Mouse (Mus musculus): ENCODE data around the gene Gipc2. TPM values are rescaled to one million over a fixed set of nuclear protein-coding genes. Genes with fewer than 3 reads are reported as not detected.

The Gipc2 gene
- total RNA-seq, 2 experiments from 2014 or later: 0.55 TPM; not detected in 1

DNA sequence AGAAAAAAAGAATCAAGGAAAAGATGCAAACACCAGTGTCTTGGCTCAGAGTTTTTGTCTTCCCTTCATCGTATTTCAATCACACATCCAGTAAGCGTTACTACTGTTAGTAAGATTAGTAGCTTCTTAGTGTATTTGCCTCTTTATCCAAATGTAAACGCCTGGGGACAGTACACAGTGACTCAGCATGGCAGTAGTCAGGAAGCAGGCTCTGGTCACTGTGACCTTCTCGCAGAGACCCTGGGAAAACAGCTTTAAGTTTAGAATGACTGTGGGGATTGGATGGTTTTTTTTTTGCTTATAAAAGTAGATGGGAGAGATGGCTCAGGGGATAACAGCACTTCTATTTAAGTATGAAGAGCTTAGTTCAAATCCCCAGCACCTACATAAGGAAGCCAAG is 46.0 kb downstream of the Gipc2 start:
- no peak for DNase-seq (ENCODE audit: low spot score)

DNA sequence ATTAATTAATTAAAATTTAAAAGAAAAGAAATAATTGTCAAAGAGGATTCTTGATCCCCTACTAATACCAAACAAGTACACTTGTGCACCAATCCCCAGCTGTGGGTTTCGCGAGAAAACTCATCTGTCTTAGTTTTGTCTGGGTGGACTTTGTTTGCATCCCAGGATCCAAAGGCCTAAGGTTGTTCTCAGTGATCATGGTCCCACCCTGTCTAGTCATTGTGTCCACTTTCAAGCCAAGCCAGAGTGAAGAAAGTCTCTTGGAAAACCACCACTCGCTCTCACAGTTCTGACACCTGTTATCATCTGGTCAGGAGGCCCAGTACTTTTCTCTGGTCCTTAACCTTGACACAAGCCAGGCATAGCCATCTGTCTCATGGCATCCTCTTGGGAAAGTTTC is 48.1 kb downstream of the Gipc2 start:
- no peak for DNase-seq (ENCODE audit: low spot score)

DNA sequence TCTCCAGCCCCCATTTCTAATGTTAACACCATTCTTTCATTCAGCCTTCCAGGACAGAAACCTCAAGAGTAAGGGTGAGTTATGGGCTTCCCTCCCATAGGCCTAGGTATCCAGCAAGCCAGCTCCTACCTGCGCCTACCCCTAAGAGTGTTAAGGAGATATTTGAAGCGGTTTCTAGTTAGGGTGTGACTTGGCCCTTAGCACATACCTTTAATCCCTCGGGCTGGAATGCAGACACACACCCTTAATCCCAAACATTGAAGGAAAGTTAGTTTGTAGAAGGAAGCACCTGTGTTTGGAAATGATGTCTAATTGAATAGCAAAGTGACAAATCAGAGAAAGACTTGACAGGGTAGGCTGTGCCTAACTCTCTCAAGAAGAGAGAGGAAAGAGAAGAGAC is 49.9 kb downstream of the Gipc2 start:
- DNase-seq (ENCODE audit: low spot score): no peak

DNA sequence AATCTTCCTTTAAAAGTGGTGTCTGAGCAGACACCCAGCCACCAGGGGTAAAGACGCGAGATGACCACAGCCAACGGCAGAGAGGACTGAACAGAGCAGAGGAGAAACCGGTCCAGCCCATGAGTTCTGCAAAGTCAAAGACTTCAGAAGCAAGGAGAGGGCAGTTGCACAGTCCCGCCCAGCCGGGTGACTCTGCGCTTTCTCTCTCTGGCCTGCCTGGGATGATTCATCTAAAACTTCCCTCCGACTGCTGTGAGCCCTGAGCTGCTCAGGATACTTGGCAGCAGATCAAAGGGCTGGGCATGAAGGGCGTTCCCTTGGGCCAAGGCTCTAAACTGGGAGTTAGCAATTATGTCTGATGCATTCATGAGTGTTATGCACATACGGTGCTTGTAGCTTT is 51.2 kb downstream of the Gipc2 start:
- DNase-seq (ENCODE audit: low spot score): peak; percentile 88

DNA sequence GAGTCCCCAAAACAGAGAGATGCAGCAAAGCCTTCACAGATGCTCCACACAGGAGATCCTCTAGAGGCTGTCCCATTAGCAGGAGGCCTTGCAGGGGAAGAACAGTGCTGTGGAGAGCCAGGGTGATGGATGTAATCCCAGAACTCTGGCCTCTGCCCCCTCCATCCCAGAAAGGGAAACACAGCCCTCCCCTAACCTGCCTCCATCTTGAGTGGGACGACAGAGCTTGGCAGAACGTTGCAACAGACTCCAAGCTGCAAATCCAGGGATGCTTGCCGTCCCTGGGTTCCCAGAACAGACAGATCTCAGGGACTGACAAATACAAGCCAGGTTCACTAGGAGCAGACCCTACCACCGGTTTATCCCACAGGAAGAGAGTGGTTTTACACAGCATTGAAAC is 51.8 kb downstream of the Gipc2 start:
- DNase-seq (ENCODE audit: low spot score): no peak

DNA sequence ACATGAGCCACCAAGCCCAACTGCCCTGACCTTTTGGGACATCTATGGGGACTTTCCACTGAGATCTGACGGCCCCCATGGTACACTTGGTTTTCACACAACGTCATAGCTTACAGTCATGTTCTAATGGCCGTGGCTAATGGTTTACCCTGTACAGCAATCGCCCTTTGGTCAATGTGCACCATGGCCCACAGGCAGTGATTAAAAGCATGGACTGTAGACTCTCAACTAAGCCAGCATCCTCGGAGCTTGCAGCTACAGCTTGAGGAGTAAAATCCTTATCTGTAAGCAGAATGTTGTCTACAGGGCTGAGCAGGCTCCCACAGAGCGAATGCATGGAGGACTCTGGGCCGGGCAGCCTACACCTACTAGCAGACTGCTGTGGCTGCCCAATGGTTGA is 52.5 kb downstream of the Gipc2 start:
- DNase-seq (ENCODE audit: low spot score): no peak

DNA sequence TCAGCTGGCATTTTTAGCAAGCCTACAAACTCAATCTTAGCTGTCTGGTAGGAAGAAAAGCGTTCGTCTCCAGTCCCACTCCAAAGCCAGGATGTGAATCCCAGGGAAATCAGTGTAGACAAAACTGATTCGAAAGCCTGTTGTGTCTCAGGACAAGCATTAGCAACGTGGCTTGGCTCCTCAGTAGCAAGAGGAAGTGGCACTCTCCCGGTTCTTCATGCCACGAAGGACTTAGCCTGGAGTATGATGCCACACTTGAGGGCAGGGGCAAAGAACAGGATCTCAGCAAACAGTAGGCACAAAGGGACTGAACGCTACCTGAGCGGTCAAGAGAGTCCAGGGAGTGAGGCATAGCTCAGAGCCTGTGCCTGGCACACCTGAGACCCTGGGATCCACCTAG is 53.4 kb downstream of the Gipc2 start:
- no peak for DNase-seq (ENCODE audit: low spot score)

DNA sequence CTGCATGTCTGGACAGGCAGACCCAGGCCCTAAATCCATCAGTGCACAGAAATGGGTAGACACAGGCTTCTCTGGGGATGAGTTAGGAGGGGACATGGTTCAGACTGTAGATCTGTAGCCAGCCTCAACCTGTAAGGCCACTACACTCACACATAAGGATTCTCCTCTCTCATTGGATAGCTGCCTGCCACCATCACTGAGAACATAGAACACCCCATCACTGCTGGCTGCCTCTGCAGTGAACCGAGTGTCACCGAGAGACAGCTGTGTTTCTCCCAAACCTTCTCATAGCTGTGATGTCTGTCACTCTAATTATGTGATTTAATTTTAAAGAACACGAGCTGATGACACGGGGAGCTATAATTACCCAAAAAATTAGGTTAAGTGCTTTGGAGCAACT is 54.5 kb downstream of the Gipc2 start:
- DNase-seq (ENCODE audit: low spot score): no peak

DNA sequence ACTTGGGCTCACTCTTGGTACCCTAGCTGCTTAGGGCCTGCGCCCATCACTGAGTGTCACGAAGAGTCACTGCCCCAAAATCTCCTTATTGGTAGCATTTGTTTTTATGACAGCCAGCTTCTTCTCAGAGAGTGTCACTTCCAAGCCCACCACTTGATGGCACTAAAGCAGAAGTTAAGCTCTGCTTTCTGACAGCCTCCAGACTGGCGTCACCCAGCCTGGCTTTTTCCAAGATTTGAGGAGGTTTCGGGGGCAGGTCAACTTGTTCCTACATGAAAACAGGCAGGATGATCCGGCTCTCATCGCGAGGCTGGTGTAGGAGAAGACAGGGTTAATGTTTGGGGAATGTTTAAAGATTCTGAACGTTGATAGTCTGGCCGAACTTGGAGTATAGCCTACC is 54.9 kb downstream of the Gipc2 start:
- DNase-seq (ENCODE audit: low spot score): peak; percentile 89

DNA sequence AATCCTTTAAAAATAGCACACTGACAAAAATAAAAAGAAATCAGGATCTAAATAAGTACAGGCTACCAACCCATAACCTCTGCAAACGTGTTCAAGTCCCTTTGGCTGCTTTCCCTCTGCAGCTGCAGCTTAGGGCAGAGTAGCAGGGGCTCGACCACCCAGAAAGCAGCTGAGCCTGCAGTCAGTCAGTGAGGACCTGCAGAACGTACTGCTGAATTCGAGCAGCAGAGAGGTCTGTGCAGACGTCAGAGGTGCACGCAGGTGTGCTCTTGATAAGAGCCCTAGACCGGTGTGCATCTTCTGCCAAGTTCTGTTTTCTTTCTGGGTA is 56.8 kb downstream of the Gipc2 start:
- DNase-seq (ENCODE audit: low spot score): no peak

DNA sequence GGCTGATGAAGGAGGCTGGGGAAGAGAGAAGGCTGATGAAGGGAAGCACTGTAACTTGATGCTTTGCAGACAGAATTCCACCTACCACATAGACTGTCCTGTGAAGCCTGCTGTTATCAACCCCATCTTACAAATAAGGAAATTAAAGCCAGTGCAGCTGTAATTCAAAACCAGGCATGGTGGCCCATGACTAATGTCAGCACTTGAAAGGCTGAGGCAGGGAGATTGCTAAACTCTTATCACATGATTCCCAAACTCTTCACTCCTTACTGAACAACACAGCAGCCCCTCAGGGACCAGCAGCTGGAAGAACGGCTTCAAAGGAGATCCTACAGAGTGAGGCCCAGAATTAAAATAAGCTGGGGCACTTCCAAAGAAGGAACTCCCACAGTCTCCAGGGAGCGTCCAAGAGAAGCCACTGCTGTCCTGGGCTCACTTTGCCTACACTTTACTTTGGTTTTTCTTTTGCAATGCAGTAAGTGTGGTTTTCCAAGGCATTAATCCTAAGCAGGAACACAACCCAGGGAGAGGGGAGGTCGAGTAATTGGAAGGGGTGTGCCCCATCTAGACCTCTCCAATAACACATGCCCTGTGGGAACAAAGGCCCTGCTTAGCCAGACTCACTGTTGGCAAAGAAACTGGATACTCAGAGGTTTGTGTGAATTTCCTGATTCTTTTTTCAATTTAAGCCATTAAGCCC is 57.3 kb downstream of the Gipc2 start:
- no peak for DNase-seq (ENCODE audit: low spot score)

DNA sequence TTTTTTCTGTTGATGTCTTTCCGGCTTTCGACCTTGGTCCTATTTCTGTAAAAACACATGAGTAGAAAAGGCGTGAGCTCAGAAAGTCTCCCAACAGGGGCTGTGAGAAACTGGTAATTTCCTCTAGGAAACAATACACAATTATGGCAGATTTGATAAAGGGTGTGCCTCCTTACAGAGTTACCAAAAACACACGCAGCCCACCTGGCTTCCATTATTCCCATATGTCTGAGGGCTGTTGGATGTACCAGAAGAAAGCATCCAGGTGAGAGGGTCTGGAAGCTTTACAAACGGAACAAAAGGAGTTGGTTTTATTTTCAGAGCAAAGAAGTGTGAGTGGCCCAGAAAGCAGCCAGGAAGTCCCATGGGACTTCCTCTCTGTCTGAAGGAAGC is 58.0 kb downstream of the Gipc2 start:
- no peak for DNase-seq (ENCODE audit: low spot score)

DNA sequence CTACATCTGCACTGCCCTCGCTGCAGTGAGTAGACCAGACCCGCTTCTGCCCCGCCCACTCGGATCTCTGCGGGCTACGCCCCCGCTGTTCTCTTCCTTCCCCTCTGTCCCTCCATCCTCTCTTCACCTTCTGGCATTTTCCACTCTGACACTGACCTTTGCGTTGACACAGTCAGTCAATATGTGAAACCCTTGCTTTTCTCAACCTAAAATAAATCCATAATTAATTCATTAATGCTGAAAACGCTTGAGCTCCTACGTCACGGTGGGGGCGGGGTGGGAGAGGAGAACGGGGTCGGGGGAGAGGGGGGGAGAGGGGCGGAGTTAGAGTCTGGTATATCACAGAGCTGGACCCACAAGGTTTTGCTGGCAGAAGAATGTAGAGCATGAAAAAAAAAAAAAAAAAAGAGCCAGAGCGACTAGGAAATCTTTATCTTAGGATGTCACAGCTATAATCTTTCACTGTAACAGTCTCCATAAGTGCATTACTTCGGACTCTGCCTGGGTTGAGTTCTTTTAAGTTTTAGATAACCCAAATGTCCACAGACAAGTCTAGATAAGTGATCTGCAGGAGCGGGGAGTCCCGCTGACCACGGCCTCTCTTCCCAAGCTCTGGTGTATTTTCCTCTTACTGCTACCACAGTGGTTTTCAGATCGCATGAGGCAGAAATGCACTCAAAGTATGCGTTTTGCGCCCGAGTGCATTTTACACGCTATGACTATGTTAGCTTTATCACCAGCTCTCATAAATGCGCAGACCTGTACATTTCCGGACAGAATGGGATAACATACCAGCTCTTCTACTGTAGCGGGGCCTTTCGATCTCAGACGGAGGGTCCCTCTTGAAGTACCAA is 58.7 kb downstream of the Gipc2 start:
- DNase-seq (ENCODE audit: low spot score): no peak

DNA sequence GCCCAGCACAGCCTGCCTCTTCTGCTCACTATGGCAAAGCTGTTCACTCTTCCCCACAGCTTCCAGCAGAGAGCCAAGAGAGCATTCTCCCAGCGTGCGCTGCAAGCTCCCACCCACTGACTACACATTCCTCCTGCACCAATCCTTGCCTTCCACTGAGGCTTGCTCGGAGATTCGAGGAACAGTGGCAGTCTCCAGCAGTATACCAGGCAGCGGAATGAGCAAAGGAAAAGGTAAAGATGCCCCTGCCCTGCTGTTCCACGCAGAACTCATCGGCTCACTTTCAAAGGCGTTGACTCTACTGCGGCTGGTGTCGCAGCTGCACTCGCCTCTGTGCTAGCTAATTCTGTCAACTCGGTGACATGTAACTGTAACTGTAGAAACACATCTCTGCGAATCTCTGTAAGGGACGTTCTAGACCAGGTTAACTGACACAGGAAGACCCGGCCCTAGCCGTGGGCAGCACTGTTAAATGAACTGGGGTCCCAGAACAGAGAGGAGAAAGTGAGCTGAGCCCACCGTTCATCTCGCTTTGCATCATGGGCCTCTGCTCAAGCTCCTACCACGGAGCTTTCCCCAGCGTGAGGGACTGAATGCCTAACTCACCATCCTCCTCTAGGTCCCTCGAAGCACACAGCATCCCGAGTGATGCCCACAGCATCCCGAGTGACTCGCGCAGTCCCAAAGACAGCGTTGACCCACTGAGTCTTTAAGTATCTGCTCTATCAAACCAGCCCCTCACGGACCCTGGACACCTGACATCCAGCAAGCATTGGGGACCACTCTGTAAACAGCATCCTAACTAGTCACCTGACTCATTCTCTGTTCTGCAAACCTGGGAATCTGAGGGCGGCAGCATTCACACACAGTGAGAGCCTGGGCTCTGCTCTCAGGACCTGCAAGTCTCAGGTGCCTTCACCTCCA is 59.5 kb downstream of the Gipc2 start:
- DNase-seq (ENCODE audit: low spot score): no peak

DNA sequence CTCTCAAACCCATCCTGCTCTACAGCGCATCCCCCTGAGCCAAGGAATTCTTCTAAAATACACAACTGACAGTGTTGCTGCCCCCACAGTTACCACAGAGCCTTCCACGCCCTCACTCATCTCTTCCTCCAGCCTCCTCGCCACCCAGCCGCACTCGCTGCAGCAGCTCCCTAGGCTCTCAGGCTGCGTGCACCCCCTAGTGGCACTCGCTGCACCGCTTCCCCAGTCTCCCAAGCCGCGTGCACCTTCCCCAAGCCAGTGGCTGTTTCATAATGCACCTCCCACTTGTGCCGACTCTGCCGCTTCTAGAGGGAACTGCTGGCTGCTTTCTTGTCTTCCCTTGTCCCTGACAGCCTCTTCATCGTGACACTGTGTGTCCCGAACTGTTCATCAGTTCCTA is 60.7 kb downstream of the Gipc2 start:
- DNase-seq (ENCODE audit: low spot score): peak; percentile 62

DNA sequence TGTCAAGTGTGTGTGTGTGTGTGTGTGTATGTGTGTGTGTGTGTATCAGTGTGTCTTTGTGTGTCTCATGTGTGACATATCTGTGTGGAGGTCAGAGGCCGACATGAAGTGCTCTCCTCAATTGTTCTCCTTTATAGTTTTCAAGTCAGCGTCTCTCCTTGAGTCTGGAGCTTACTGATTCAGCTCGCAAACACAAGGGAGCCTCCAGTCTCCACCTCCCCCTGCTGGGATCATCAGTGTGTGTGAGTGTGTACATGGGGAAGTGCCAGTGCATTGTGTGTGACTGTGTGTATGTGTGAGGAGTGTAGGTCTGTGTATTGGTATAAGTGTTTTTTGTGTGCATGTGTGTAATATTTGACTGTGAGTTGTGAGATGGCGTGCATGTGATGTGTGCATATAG is 62.6 kb downstream of the Gipc2 start:
- DNase-seq (ENCODE audit: low spot score): no peak

DNA sequence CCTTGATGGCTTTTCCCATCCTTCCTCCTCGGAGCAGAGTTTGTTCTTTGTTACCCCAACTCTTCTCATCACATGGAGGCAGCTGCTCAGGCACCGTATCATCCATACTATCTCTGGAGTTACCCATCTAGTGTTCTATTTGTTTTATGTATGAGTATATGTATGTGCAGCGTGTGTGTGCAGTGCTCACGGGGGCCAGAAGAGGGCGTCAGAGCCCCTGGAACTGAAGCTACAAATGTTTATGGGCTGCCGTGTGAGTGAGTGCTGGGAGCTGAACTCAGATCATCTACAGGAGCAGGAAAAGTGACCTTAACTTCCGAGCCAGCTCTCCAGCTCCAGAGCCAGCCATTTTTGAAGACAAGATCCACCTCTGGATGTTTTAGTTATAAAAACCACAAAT is 64.6 kb downstream of the Gipc2 start:
- DNase-seq (ENCODE audit: low spot score): no peak

DNA sequence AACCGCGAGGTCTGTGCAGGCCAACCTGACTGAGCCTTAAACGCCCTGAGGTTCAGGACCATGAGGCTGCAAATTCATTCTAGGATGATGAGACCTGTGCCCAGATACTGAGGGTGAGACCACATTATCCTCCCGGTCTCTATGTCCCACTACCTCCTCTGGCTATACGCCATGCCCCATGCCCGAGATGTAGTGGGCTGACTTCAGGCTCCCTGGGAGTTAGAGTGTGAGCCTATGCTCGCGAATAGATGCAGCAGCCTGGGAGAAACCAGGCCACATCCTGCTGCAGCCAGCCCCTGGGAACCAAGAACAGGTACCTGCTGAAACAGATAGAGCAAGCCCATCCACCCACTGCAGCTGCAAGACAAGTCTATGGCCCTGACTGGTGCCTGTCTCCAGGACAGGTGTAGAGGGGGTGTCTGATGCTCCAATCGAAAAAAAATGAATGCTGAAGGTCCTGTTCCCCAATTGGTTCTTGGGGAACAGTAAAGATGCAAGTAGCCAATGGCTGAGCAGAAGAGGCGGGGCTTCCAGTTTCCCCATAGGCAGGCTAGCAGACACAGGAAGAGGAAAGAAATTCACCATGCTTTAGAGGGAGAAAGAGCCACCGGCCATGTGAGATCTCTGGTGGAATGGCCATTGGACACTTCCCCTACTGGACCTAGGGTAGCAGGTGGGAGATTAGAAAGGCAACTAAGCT is 65.8 kb downstream of the Gipc2 start:
- no peak for DNase-seq (ENCODE audit: low spot score)

DNA sequence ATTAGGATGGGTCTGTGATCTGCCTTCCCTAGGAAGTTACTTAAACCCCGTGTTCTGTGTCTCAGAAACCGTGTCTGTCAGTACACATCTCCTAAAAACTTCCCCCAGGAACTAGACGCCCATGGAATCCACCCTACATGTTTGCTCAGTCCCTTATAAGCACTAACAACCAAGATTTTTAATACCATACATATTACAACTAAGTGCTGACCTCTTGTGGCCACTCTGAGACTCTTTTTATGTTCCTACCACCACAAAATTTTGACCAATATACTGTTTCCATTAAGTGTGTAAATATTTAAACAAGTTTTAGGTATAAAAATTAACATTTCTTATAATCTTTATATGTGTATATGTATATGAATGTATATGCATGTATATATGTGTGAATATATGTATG is 71.0 kb downstream of the Gipc2 start:
- peak; percentile 26 for DNase-seq (ENCODE audit: low spot score)

DNA sequence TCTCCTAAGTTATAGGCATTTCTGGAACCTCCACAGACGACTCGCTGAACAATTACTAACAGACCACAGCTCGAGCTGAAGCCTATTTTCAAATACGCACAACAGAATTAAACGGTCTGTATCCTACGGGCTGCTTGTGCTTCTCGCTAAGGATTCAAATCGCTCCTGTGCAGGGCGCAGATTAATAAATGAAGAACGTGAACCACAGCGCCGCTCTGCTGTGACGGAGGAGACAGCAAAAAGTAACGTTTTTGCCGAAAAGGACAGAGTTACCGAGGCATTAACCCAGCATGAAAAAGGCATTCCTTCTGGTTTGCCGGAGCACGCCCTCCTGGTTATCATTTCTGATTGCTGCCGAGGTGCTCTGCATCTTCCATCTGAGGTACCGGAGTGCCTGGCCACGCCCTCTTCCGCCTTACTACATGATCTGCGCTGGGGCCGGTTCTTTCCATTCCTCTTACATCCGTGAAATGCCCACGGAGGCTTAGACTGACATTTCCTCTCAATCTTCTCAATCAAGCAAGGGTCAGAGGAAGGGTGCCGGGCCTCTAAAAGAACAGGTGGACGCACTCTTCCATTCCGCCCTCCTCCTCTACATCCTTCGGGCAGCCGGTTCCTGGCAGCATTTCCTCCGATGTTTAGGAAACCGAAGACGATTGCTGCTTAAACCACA is 73.5 kb downstream of the Gipc2 start:
- DNase-seq (ENCODE audit: low spot score): no peak

DNA sequence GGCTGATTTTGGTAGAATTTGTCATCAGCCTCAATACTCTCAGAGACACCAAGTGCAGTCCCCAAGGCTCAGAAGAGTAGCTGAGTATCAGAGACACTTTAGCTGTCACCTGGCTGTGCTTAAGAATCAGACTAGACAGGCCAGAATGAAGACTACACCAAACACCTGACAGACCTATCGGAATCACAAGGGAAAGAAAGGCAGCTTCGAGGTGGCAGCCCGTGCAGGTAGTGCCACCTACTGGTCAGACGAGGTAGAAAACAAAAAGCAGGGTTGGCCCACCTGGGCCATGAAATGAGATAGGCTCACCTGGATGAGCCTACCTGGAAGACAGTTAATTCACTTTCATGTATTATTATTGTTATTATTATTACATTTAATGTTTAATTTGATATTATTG is 76.9 kb downstream of the Gipc2 start:
- peak; percentile 39 for DNase-seq (ENCODE audit: low spot score)
